In the genomic region with DNA sequence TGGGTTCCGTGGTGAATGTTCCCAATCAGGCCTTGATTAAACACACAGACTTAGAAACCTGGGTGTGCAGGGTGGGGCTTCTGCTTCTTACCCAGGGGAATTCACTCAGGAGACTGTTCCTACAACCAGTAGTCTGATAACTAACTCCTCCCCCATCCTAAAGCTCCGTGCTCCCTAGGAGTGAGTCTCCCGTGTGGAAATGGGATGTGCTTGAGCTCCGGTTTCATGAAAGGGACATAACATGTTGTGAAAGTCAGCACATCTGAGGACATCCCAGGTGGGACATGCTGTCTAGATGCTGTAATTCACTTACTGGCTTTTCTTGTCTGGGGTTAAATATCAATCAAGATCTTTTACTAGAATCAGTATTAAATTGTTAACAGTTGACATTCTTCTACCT, we compare ENCODE assay signal across 29 mouse cellular contexts.
"Had no signal": no experiment of that assay in that cellular context is flagged by ENCODE, and none has a peak within 500 bp of the region (broad histone marks: within the 10 kb centered on the region; RNA-seq: fewer than 3 reads in every experiment).

No protein-coding gene starts in this region.

- ATAC-seq: liver, embryonic 12.5 days; lung, postnatal 0 days; midbrain, embryonic 13.5 days; midbrain, embryonic 15.5 days; midbrain, embryonic 16.5 days had no signal

- H3K27ac ChIP-seq: limb, embryonic 10.5 days; limb, embryonic 12.5 days; limb, embryonic 13.5 days; limb, embryonic 15.5 days; liver, embryonic 12.5 days; liver, embryonic 13.5 days; liver, embryonic 14.5 days; liver, embryonic 15.5 days; lung, embryonic 15.5 days; macrophage; midbrain, embryonic 10.5 days; midbrain, embryonic 12.5 days; midbrain, embryonic 13.5 days; midbrain, embryonic 15.5 days; neural tube, embryonic 12.5 days had no signal

- H3K36me3 ChIP-seq: limb, embryonic 10.5 days; limb, embryonic 12.5 days; limb, embryonic 13.5 days; limb, embryonic 15.5 days; liver, embryonic 12.5 days; liver, embryonic 13.5 days; liver, embryonic 15.5 days; lung, embryonic 15.5 days; midbrain, embryonic 10.5 days; midbrain, embryonic 12.5 days; midbrain, embryonic 13.5 days; midbrain, embryonic 15.5 days; neural tube, embryonic 12.5 days had no signal

- H3K27me3 ChIP-seq: limb, embryonic 13.5 days; limb, embryonic 15.5 days; liver, embryonic 13.5 days; liver, embryonic 15.5 days; lung, embryonic 15.5 days; midbrain, embryonic 12.5 days; midbrain, embryonic 13.5 days; midbrain, embryonic 15.5 days; neural tube, embryonic 12.5 days had no signal

- H3K9me3 ChIP-seq: limb, embryonic 10.5 days; limb, embryonic 12.5 days; limb, embryonic 13.5 days; limb, embryonic 15.5 days; liver, embryonic 12.5 days; liver, embryonic 13.5 days; liver, embryonic 15.5 days; lung, embryonic 15.5 days; megakaryocyte, embryonic 14.5 days; midbrain, embryonic 10.5 days; midbrain, embryonic 12.5 days; midbrain, embryonic 13.5 days; midbrain, embryonic 15.5 days; neural tube, embryonic 12.5 days had no signal

- H3K4me3 ChIP-seq: limb, embryonic 10.5 days; limb, embryonic 12.5 days; limb, embryonic 13.5 days; limb, embryonic 15.5 days; liver, embryonic 12.5 days; liver, embryonic 13.5 days; liver, embryonic 15.5 days; lung, embryonic 15.5 days; megakaryocyte, embryonic 14.5 days; midbrain, embryonic 10.5 days; midbrain, embryonic 12.5 days; midbrain, embryonic 13.5 days; midbrain, embryonic 15.5 days; myocyte; neural tube, embryonic 12.5 days had no signal

- H3K4me2 ChIP-seq: limb, embryonic 12.5 days; limb, embryonic 13.5 days; limb, embryonic 15.5 days; liver, embryonic 12.5 days; liver, embryonic 13.5 days; liver, embryonic 15.5 days; lung, embryonic 14.5 days; lung, embryonic 15.5 days; midbrain, embryonic 11.5 days; midbrain, embryonic 12.5 days; midbrain, embryonic 13.5 days; midbrain, embryonic 15.5 days; neural tube, embryonic 12.5 days had no signal

- H3K9ac ChIP-seq: limb, embryonic 12.5 days; limb, embryonic 13.5 days; limb, embryonic 15.5 days; liver, embryonic 12.5 days; liver, embryonic 13.5 days; liver, embryonic 14.5 days; liver, embryonic 15.5 days; lung, embryonic 14.5 days; lung, embryonic 15.5 days; midbrain, embryonic 12.5 days; midbrain, embryonic 13.5 days; midbrain, embryonic 15.5 days; neural tube, embryonic 12.5 days had no signal

- DNase-seq: left cerebral cortex, postnatal 4 days; liver; liver, embryonic 13.5 days; lung, adult 18-20 months; lung, adult 2 months; lung, embryonic 14.5 days; lung, postnatal 10 days; lung, postnatal 14 days; lung, postnatal 36 days; midbrain, embryonic 14.5 days had no signal

- H3K4me1 ChIP-seq: limb, embryonic 10.5 days; limb, embryonic 13.5 days; limb, embryonic 15.5 days; liver, embryonic 12.5 days; lung, embryonic 15.5 days; midbrain, embryonic 10.5 days; midbrain, embryonic 12.5 days; midbrain, embryonic 13.5 days; midbrain, embryonic 15.5 days; neural tube, embryonic 12.5 days had no signal
